Mouse (Mus musculus): ENCODE results near the gene Gna12. TPM values are rescaled to one million over a fixed set of nuclear protein-coding genes. Genes with fewer than 3 reads are reported as not detected.

The Gna12 gene
- total and polyA plus RNA-seq, 2 experiments from 2014 or later: 13.9 to 132 TPM

DNA sequence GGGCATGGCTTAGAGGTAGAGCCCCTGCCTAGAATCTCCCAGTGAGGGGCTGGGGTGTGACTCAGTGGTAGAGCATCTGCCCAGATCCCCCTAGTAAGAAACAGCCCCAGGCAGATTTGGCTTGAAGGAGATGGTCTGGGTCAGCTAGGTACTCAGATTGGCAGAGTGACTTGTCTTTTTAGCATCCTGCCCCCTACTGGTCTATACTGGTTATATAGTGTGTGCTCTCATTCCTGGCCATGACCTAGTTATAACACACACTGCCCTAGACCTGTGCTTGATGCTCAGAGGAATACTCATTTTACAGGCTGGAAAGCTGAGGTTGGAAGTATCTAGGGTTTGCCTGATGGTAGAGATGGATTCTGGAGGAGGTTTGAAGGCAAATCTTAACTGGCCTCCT, 88.4 kb downstream of the Gna12 start:
- peak; percentile 30 for TF ChIP-seq CTCF (IDR thresholded peaks at IDR 0.05; ENCODE audit: low read depth)
- TF ChIP-seq EP300 (IDR thresholded peaks at IDR 0.05; ENCODE audit: low read depth): no peak
- H3K9ac ChIP-seq (replicated peaks; ENCODE audit: low read depth, low read length): no peak overlapping the region
- no peaks in the 10 kb centered on the region for H3K9me3 ChIP-seq (replicated peaks; ENCODE audit: control insufficient read depth, low read length)
- H3K4me2 ChIP-seq (ENCODE audit: low read depth, low read length): no peak overlapping the region
- no peak overlapping the region for H3K4me3 ChIP-seq (ENCODE audit: low read depth, low read length)
- DNase-seq (ENCODE audit: low spot score) (no peak), ATAC-seq (ENCODE audit: insufficient read depth, low read depth) (no peak)
- H3K27ac ChIP-seq (ENCODE audit: low read depth): no peak overlapping the region
- no peaks in the 10 kb centered on the region for H3K36me3 ChIP-seq (replicated peaks; ENCODE audit: control insufficient read depth, insufficient read depth, low read length)
- H3K27me3 ChIP-seq (ENCODE audit: control insufficient read depth, insufficient read depth, low read length): peaks cover 4% of the 10 kb centered on the region; the same call in 1 of the 2 replicates
- no peaks in the 10 kb centered on the region for H3K4me1 ChIP-seq (ENCODE audit: control insufficient read depth, insufficient read depth)

DNA sequence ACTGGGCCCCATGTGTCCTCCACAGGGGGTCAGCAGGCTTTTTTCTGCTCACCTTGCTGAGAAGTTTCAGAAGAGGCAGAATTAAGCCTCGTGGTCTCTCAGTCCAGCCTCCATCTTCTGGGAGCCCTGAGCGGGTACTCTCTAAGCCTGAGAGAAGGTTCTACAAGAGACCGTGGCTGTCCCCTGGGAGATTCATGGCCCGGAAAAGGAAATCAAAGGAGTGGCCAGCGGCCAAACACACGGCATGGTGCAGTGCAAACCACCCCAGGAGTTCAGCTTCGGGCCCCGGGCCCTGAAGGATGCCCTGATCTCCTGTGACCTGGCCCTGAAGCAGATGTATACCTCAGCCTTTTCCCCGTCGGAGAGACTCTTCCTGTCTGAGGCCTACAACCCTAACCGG, 89.2 kb downstream of the Gna12 start:
- H3K27me3 ChIP-seq (ENCODE audit: control insufficient read depth, insufficient read depth, low read length): peaks cover 11% of the 10 kb centered on the region; the same call in 1 of the 2 replicates
- H3K4me1 ChIP-seq (ENCODE audit: control insufficient read depth, insufficient read depth): no peaks in the 10 kb centered on the region
- H3K4me3 ChIP-seq (ENCODE audit: low read depth, low read length): no peak overlapping the region
- H3K9me3 ChIP-seq (replicated peaks; ENCODE audit: control insufficient read depth, low read length): no peaks in the 10 kb centered on the region
- no peaks in the 10 kb centered on the region for H3K36me3 ChIP-seq (replicated peaks; ENCODE audit: control insufficient read depth, insufficient read depth, low read length)
- ATAC-seq (ENCODE audit: insufficient read depth, low read depth) (no peak), DNase-seq (ENCODE audit: low spot score) (no peak)
- no peak overlapping the region for H3K9ac ChIP-seq (replicated peaks; ENCODE audit: low read depth, low read length)
- 60% methylated on average over 11 of the region's 11 CpGs for WGBS
- H3K27ac ChIP-seq (ENCODE audit: low read depth): no peak overlapping the region
- TF ChIP-seq CTCF (IDR thresholded peaks at IDR 0.05; ENCODE audit: low read depth) (no peak), EP300 (IDR thresholded peaks at IDR 0.05; ENCODE audit: low read depth) (no peak)
- H3K4me2 ChIP-seq (ENCODE audit: low read depth, low read length): no peak overlapping the region

DNA sequence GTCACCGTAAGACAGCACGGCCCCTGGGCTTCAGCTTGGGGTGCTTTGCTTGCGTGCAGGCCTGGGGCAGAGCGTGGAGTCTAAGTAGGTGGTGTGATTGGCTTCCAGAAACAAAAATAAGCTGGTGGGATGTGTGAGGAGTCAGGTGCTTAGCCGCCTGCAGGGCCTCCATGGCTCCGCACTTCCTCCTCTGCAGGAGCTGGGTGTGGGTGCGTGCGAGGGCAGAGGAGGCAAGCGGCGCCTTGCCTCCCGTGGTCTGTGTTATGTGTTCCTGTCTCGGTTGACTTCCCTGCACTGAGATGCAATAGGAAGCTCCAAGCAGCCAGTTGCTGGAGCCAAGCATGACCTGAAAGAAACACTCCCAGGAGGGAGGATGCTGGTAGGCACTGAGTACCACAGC, 90.4 kb downstream of the Gna12 start:
- Histone ChIP-seq H3K4me2 (ENCODE audit: low read depth, low read length) (no peak overlapping the region), H3K4me3 (ENCODE audit: low read depth, low read length) (no peak overlapping the region), H3K27ac (ENCODE audit: low read depth) (no peak overlapping the region), H3K4me1 (ENCODE audit: control insufficient read depth, insufficient read depth) (peaks cover 6% of the 10 kb centered on the region), H3K36me3 (replicated peaks; ENCODE audit: control insufficient read depth, insufficient read depth, low read length) (no peaks in the 10 kb centered on the region), H3K9me3 (replicated peaks; ENCODE audit: control insufficient read depth, low read length) (no peaks in the 10 kb centered on the region), H3K27me3 (ENCODE audit: control insufficient read depth, insufficient read depth, low read length) (peaks cover 23% of the 10 kb centered on the region), H3K9ac (replicated peaks; ENCODE audit: low read depth, low read length) (no peak overlapping the region)
- WGBS: 70% methylated on average over 12 of the region's 12 CpGs
- no peak for DNase-seq (ENCODE audit: low spot score)
- ATAC-seq (ENCODE audit: insufficient read depth, low read depth): no peak
- TF ChIP-seq CTCF (IDR thresholded peaks at IDR 0.05; ENCODE audit: low read depth) (no peak), EP300 (IDR thresholded peaks at IDR 0.05; ENCODE audit: low read depth) (no peak)

DNA sequence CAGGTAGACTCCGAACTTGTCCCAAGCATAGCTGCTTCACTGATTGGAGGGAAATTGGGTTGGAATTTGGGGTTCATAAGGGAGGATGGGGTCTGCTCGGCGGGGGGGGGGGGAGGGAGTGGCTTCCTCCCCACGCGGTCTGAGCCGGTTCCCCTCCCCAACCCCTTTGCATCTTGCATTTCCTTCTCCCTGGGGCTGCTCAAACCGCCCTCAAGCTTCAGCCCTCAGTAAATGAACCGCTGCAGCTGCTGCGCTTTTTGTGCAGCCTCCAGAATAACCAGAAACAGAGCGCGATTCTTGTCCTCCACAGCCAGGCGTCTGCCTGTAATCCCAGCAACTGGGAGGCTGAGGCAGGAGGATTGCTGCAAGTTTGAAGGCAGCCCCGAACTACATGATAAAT, 94.1 kb downstream of the Gna12 start:
- peaks cover 26% of the 10 kb centered on the region for H3K27me3 ChIP-seq (ENCODE audit: control insufficient read depth, insufficient read depth, low read length)
- no peak overlapping the region for H3K9ac ChIP-seq (replicated peaks; ENCODE audit: low read depth, low read length)
- TF ChIP-seq CTCF (IDR thresholded peaks at IDR 0.05; ENCODE audit: low read depth): no peak
- TF ChIP-seq EP300 (IDR thresholded peaks at IDR 0.05; ENCODE audit: low read depth): no peak
- H3K4me1 ChIP-seq (ENCODE audit: control insufficient read depth, insufficient read depth): peaks cover 6% of the 10 kb centered on the region
- H3K27ac ChIP-seq (ENCODE audit: low read depth): no peak overlapping the region
- ATAC-seq (ENCODE audit: insufficient read depth, low read depth) (no peak), DNase-seq (ENCODE audit: low spot score) (no peak)
- WGBS: 16% methylated on average over 12 of the region's 13 CpGs
- H3K9me3 ChIP-seq (replicated peaks; ENCODE audit: control insufficient read depth, low read length): no peaks in the 10 kb centered on the region
- H3K36me3 ChIP-seq (replicated peaks; ENCODE audit: control insufficient read depth, insufficient read depth, low read length): no peaks in the 10 kb centered on the region
- H3K4me3 ChIP-seq (ENCODE audit: low read depth, low read length): no peak overlapping the region
- H3K4me2 ChIP-seq (ENCODE audit: low read depth, low read length): no peak overlapping the region; the same call in 1 of the 2 replicates

DNA sequence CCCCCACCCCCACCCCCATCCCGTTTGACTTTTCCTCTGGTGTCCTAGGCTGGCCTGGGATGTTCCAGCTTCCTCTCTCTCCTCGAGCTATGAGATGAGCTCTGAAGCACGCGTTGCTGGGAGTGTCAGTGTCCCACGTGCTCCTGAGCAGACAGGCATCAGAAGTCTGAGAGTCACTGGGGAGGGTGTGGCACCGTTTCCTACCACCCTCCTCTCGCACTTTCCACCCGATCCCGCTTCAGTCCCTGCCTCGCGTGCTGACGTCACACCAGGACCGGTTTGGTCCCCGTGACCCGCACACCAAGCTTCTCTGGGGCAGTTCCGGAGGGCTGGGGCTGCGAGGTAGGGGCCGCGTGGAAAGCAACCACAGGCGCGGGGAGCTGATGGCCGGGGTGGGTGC, 94.9 kb downstream of the Gna12 start:
- peaks cover 6% of the 10 kb centered on the region for H3K4me1 ChIP-seq (ENCODE audit: control insufficient read depth, insufficient read depth)
- H3K9ac ChIP-seq (replicated peaks; ENCODE audit: low read depth, low read length): no peak overlapping the region; the same call in 1 of the 2 replicates
- H3K4me3 ChIP-seq (ENCODE audit: low read depth, low read length): peak overlapping the region; percentile 33
- H3K36me3 ChIP-seq (replicated peaks; ENCODE audit: control insufficient read depth, insufficient read depth, low read length): no peaks in the 10 kb centered on the region
- DNase-seq (ENCODE audit: low spot score): peak; percentile 33
- 0% methylated on average over 22 of the region's 22 CpGs for WGBS
- no peak for TF ChIP-seq CTCF (IDR thresholded peaks at IDR 0.05; ENCODE audit: low read depth)
- no peak for TF ChIP-seq EP300 (IDR thresholded peaks at IDR 0.05; ENCODE audit: low read depth)
- H3K9me3 ChIP-seq (replicated peaks; ENCODE audit: control insufficient read depth, low read length): no peaks in the 10 kb centered on the region
- H3K27ac ChIP-seq (ENCODE audit: low read depth): no peak overlapping the region
- H3K4me2 ChIP-seq (ENCODE audit: low read depth, low read length): peak overlapping the region; percentile 56
- H3K27me3 ChIP-seq (ENCODE audit: control insufficient read depth, insufficient read depth, low read length): peaks cover 26% of the 10 kb centered on the region
- no peak; the same call in 1 of the 2 replicates for ATAC-seq (ENCODE audit: insufficient read depth, low read depth)

DNA sequence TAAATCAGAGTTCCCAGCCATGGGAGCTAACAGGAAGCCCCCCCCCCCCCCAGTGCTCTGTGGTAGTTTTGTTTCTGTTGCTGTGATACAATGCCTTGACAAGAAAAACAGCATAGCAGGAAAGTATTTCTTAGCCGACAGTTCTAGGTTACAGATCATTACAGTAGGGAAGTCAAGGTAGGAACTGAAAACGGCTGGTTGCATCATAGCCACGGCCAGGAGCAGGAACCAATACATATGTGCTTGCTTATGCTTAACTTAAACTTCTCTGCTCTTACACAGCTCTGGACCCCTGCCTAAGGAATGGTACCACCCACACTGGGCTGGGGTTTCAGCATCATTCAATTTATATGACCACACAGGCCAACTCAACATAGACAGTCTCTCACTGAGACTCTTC, 96.9 kb downstream of the Gna12 start:
- H3K4me3 ChIP-seq (ENCODE audit: low read depth, low read length): no peak overlapping the region
- H3K36me3 ChIP-seq (replicated peaks; ENCODE audit: control insufficient read depth, insufficient read depth, low read length): no peaks in the 10 kb centered on the region
- 49% methylated on average over 3 of the region's 3 CpGs for WGBS
- H3K27me3 ChIP-seq (ENCODE audit: control insufficient read depth, insufficient read depth, low read length): peaks cover 26% of the 10 kb centered on the region
- no peak overlapping the region for H3K4me2 ChIP-seq (ENCODE audit: low read depth, low read length)
- ATAC-seq (ENCODE audit: insufficient read depth, low read depth) (no peak), DNase-seq (ENCODE audit: low spot score) (no peak)
- H3K27ac ChIP-seq (ENCODE audit: low read depth): no peak overlapping the region
- TF ChIP-seq EP300 (IDR thresholded peaks at IDR 0.05; ENCODE audit: low read depth) (no peak), CTCF (IDR thresholded peaks at IDR 0.05; ENCODE audit: low read depth) (no peak)
- H3K4me1 ChIP-seq (ENCODE audit: control insufficient read depth, insufficient read depth): peaks cover 6% of the 10 kb centered on the region
- no peak overlapping the region for H3K9ac ChIP-seq (replicated peaks; ENCODE audit: low read depth, low read length)
- H3K9me3 ChIP-seq (replicated peaks; ENCODE audit: control insufficient read depth, low read length): no peaks in the 10 kb centered on the region
